Mouse (Mus musculus) lung, embryonic 15.5 days (tissue): ENCODE results near the gene Taok3. TPM values are rescaled to one million over a fixed set of nuclear protein-coding genes. Genes with fewer than 3 reads are reported as not detected.

Experiments
- ATAC-seq: fragments of 200-750 bp; cut with Nextera tagmentation; 2 replicates; pipeline ENCODE4 v1.8.0; 2017; ENCODE audit warnings: moderate number of reproducible peaks, borderline replicate concordance; ENCODE audit not compliant: low FRiP score, low TSS enrichment; ENCODE audit errors: extremely low read depth
- H3K27ac ChIP-seq: fragments of 300-500 bp; sonication (generic); 2 replicates; pipeline ENCODE4 v1.5.1; 2015; ENCODE audit warnings: moderate library complexity, mild to moderate bottlenecking, inconsistent platforms
- H3K27me3 ChIP-seq: fragments of 300-500 bp; sonication (generic); 2 replicates; pipeline ENCODE4 v1.6.1; 2015; ENCODE audit warnings: inconsistent platforms
- H3K36me3 ChIP-seq: fragments of 300-500 bp; sonication (generic); 2 replicates; pipeline ENCODE4 v1.6.1; 2015; ENCODE audit warnings: inconsistent platforms
- H3K4me1 ChIP-seq: fragments of 300-500 bp; sonication (generic); 2 replicates; pipeline ENCODE4 v1.6.1; 2015; ENCODE audit warnings: inconsistent platforms
- H3K4me2 ChIP-seq: fragments of 300-500 bp; sonication (generic); 2 replicates; pipeline ENCODE4 v1.6.1; 2015; ENCODE audit warnings: inconsistent platforms, mild to moderate bottlenecking, moderate library complexity
- H3K4me3 ChIP-seq: fragments of 300-500 bp; sonication (generic); 2 replicates; pipeline ENCODE4 v1.5.1; 2015; ENCODE audit warnings: mild to moderate bottlenecking, inconsistent platforms
- H3K9ac ChIP-seq: fragments of 300-500 bp; sonication (generic); 2 replicates; pipeline ENCODE4 v1.6.1; 2015; ENCODE audit warnings: inconsistent platforms
- H3K9me3 ChIP-seq: fragments of 300-500 bp; sonication (generic); 2 replicates; pipeline ENCODE4 v1.6.1; 2016; ENCODE audit warnings: inconsistent platforms
- WGBS: fragments of 180-500 bp; shearing (Covaris S2); methylation state at CpG from one replicate; pipeline ENCODE4 v1.1.7; 2015; 5-methylcytosine and 5-hydroxymethylcytosine counted together
- polyA plus RNA-seq: library from polyadenylated mRNA; unstranded; fragments of >200 nt; fragmentation: Nextera tagmentation; extraction: Ambion mirVana; gene quantifications from 2 replicates; pipeline ENCODE4 v1.2.1, GENCODE M21; 2015

Taok3 gene
- polyA plus RNA-seq, 1 experiment from 2014 or later, result 27.3 TPM

DNA sequence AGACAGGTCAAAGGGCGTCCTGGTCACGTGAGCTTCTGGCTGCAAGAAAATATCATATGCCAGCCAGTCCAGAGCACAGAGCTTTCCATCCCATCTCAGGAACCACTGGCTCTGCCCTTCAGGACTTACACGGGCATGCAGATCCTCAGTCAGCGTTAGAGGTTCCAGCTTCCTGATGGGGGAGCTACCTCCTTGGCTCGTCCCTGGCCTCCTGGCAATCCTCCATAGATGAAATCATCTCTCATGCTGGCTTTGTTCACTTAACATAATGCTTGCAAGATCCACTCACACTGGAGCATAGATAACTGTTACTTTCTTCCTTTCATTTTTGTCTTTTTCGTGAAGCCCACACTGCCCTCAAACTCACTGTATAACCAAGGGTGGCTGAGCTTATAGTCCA, 72.1 kb downstream of the Taok3 start:
- ATAC-seq, result no peak
- Histone ChIP-seq H3K36me3 (no peaks in the 10 kb centered on the region), H3K4me2 (no peak overlapping the region), H3K4me1 (0 out of 2 replicates have a peak, but pooled peaks cover 2% of the 10 kb centered on the region), H3K9ac (no peak overlapping the region), H3K4me3 (no peak overlapping the region), H3K9me3 (no peaks in the 10 kb centered on the region), H3K27me3 (no peaks in the 10 kb centered on the region), H3K27ac (no peak overlapping the region)
- WGBS, result 78% methylated on average over 6 of the region's 6 CpGs

DNA sequence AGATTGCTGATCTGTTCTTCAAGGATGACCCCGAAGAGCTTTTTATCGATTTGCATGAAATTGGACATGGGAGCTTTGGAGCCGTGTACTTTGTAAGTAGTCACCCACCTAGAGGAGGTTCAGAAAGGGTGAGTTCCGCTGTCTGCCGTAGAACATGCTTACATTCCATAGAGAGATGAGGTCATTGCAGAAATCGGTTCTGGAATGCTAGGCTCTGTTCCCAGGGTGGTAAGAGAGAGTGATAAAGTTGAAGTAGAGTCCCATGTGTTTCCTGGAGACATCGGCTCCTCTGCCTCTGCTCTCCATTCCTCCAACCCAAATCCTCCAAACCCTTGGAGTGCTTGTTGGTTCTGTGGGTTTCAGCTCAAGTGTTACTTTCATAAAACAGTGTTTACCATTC, 73.8 kb downstream of the Taok3 start:
- no peak overlapping the region for H3K27ac ChIP-seq
- no peak overlapping the region for H3K4me2 ChIP-seq
- H3K4me1 ChIP-seq, result 0 out of 2 replicates have a peak, but pooled peaks cover 2% of the 10 kb centered on the region
- no peak for ATAC-seq
- no peaks in the 10 kb centered on the region for H3K27me3 ChIP-seq
- no peak overlapping the region for H3K9ac ChIP-seq
- peaks cover 5% of the 10 kb centered on the region for H3K36me3 ChIP-seq
- no peaks in the 10 kb centered on the region for H3K9me3 ChIP-seq
- 62% methylated on average over 7 of the region's 7 CpGs for WGBS
- no peak overlapping the region for H3K4me3 ChIP-seq

DNA sequence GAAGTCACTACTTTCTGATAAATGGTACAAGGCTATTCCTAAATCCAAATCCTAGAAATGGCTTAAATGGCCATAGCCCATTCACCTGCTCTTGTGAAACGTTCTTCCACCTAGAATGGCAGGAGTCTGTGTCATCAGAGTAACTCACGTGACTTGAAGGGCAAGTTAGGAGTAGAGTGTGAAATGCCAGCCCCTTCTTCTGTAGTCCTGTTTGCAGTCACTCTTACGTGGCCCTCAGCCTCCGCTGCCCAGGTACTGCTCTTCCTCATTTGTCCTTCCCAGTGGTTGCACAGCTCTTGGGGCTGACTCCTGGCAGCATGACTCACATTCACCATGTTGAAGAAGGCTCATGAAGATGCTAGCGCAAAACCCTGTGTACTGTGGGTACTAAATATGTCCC, 74.7 kb downstream of the Taok3 start:
- H3K36me3 ChIP-seq, result peaks cover 5% of the 10 kb centered on the region

DNA sequence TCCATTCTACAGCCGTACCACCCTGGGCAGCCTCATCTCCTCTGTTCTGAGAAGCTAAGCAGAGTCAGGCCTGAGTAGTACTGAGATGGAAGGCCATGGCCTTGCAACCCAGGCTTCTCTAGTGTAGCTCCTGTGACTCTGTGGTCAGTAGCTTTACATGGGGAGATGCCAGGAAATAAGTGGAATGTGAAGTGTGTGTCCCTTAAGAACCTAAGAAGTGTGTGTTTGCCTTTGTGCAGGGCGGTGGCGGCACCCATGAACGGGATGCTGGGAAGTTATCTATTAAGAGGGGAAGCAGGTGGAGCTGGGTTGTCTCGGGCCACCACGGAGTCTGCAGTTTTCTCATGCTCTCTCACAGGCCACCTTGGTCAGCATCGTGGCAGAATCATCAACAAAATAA, 76.6 kb downstream of the Taok3 start:
- WGBS, result 66% methylated on average over 7 of the region's 7 CpGs
- no peak for ATAC-seq
- Histone ChIP-seq H3K36me3 (peaks cover 9% of the 10 kb centered on the region), H3K27me3 (no peaks in the 10 kb centered on the region), H3K9ac (no peak overlapping the region), H3K4me3 (no peak overlapping the region), H3K4me1 (0 out of 2 replicates have a peak, but pooled peaks cover 2% of the 10 kb centered on the region), H3K4me2 (no peak overlapping the region), H3K27ac (no peak overlapping the region), H3K9me3 (no peaks in the 10 kb centered on the region)

More for the DNA sequence above, 74.7 kb downstream of the Taok3 start:
- Histone ChIP-seq H3K4me3 (no peak overlapping the region), H3K9me3 (no peaks in the 10 kb centered on the region), H3K9ac (no peak overlapping the region), H3K4me2 (no peak overlapping the region), H3K27ac (no peak overlapping the region), H3K4me1 (0 out of 2 replicates have a peak, but pooled peaks cover 2% of the 10 kb centered on the region), H3K27me3 (no peaks in the 10 kb centered on the region)
- WGBS, result 85% methylated on average over 5 of the region's 5 CpGs
- no peak for ATAC-seq

DNA sequence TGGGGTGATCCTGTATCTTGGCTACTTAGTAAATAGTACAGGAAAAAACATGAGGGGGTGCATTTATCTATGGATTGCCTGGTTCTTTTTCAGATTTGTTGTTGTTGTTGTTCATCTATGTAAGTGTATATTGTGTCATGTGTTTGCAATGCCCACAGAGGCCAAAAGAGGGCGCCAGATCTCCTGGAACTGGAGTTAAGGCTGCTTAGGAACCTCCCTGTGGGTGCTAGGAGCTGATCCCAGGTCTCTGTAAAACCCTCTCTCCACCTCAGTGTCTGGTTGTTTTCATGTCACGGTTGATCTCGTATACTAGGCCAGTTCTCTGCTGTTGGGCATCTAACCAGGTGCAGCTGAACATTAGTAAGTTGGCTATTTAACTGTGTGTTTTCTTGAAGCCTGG, 78.5 kb downstream of the Taok3 start:
- no peak overlapping the region for H3K4me2 ChIP-seq
- ATAC-seq, result no peak
- 73% methylated on average over 3 of the region's 3 CpGs for WGBS
- no peak overlapping the region for H3K9ac ChIP-seq
- no peak overlapping the region for H3K4me3 ChIP-seq
- no peaks in the 10 kb centered on the region for H3K9me3 ChIP-seq
- H3K36me3 ChIP-seq, result peaks cover 13% of the 10 kb centered on the region
- 0 out of 2 replicates have a peak, but pooled peaks cover 2% of the 10 kb centered on the region for H3K4me1 ChIP-seq
- H3K27me3 ChIP-seq, result no peaks in the 10 kb centered on the region
- no peak overlapping the region for H3K27ac ChIP-seq

DNA sequence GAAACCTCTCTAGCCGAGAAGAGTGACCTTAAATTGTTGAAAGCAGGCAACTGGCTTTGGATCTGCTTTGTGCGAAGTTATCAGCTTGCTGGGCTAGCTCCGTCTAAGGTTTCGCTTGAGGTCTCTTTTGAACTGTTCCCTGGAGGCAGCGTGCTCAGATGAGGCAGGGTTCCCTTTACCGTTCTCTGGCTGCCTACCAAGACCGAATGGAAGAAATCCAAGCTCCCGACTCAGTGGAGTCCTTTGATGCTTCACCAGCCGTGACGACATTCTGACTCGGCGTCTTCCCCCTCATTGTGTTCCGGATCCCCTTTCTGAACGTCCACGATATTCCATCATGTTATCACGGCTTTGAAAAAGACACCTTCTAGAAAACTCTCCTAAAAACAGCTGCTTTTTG, 87.4 kb downstream of the Taok3 start:
- Histone ChIP-seq H3K36me3 (peaks cover 24% of the 10 kb centered on the region; the same call in 1 of the 2 replicates), H3K4me3 (no peak overlapping the region), H3K9ac (no peak overlapping the region), H3K27ac (no peak overlapping the region), H3K4me1 (no peaks in the 10 kb centered on the region), H3K4me2 (no peak overlapping the region), H3K9me3 (no peaks in the 10 kb centered on the region), H3K27me3 (no peaks in the 10 kb centered on the region)
- WGBS, result 74% methylated on average over 16 of the region's 16 CpGs
- ATAC-seq, result no peak

DNA sequence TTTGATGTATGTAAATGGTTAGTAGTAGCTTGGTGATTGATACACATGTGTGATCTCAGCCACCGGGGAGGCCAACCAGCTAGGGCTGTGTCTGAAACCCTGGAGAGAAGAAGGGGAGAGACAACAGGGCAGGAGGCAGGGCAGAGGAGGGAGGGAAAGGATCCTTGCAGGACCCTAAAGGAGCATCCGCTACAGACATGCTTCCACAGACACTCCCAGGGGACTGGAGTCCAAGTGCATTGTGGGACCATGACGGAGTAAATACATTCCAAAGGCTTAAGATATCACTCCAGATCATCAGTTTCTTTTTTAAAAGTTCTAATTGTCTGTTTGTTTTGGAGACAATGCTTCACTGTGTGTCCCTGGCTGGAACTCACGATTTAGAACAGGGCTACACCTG, 94.1 kb downstream of the Taok3 start:
- H3K4me3 ChIP-seq, result no peak overlapping the region
- no peak overlapping the region for H3K27ac ChIP-seq
- ATAC-seq, result no peak
- no peaks in the 10 kb centered on the region for H3K27me3 ChIP-seq
- no peaks in the 10 kb centered on the region for H3K9me3 ChIP-seq
- H3K4me1 ChIP-seq, result no peaks in the 10 kb centered on the region
- no peak overlapping the region for H3K9ac ChIP-seq
- H3K36me3 ChIP-seq, result peaks cover 3% of the 10 kb centered on the region; the same call in 1 of the 2 replicates
- H3K4me2 ChIP-seq, result no peak overlapping the region
- WGBS, result 60% methylated on average over 4 of the region's 4 CpGs

DNA sequence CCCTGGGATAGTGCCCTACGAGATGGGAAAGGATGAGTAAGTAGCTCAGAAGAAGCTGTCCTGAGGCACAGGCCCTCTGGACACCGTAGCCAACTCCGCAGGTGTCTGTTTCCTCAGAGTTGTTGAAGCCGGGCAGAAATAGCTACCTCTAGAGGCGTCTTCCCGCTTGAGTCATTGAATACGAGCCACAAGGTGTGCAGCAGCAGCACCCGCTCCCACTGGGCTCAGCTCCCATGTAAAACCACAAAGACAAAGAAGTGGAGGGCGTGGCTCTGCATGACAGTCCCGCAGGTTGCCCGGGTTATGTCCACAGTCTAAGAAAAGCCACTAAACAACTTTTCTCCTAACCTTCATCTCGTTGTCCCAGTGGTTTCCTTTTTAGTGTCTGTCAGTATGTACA, 111.1 kb downstream of the Taok3 start:
- Histone ChIP-seq H3K9ac (no peak overlapping the region), H3K9me3 (no peaks in the 10 kb centered on the region), H3K27ac (no peak overlapping the region), H3K27me3 (no peaks in the 10 kb centered on the region), H3K4me1 (no peaks in the 10 kb centered on the region), H3K4me2 (no peak overlapping the region), H3K36me3 (peaks cover 5% of the 10 kb centered on the region; the same call in 1 of the 2 replicates), H3K4me3 (no peak overlapping the region)
- ATAC-seq, result no peak
- 58% methylated on average over 12 of the region's 12 CpGs for WGBS

DNA sequence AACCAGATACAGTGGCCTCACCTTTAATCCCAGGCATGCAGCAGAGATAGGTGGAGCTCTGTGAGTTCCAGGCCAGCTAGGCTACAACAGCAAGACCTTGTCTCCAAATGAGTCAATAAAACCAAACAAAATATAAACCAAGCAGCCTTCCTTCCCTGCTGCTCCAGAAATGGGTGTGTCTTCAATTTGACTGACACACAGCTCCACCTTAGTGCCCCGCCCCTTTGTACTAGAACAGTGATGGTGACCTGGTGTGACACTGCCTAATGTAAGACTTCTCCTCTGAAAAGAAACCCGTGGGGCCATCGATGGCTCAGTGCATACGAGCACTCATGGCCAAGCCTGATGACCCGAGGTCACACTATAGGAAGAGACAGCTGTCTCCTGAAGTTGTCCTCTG, 116.6 kb downstream of the Taok3 start:
- no peak overlapping the region for H3K4me2 ChIP-seq
- H3K9me3 ChIP-seq, result no peaks in the 10 kb centered on the region
- H3K4me3 ChIP-seq, result no peak overlapping the region
- 68% methylated on average over 5 of the region's 5 CpGs for WGBS
- no peaks in the 10 kb centered on the region for H3K36me3 ChIP-seq
- H3K9ac ChIP-seq, result no peak overlapping the region
- H3K27ac ChIP-seq, result no peak overlapping the region
- peaks cover 13% of the 10 kb centered on the region; the same call in 1 of the 2 replicates for H3K4me1 ChIP-seq
- H3K27me3 ChIP-seq, result no peaks in the 10 kb centered on the region
- ATAC-seq, result no peak

DNA sequence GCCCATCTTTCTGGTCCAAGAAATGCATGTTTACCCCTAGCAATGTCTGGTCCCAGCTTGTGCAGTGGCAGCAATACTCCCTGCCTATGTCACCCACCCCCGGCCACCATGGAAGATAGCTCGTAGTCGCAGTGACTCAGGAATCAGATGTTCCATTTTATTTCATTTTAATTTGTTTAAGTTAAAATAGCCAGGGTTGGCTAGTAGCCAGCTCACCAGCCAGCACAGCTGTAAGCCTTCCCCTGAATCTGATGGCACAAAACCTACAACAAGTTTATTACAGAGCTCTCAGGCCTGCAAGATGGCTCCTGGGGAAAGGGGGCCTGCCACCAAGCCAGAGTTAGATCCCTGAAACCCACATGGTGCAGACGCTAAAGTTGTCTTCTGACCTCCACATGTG, 119.2 kb downstream of the Taok3 start:
- Histone ChIP-seq H3K27me3 (no peaks in the 10 kb centered on the region), H3K9me3 (no peaks in the 10 kb centered on the region), H3K9ac (no peak overlapping the region), H3K4me1 (peaks cover 17% of the 10 kb centered on the region; the same call in 1 of the 2 replicates), H3K27ac (no peak overlapping the region), H3K4me2 (no peak overlapping the region), H3K4me3 (no peak overlapping the region), H3K36me3 (no peaks in the 10 kb centered on the region)
- 42% methylated on average over 4 of the region's 4 CpGs for WGBS
- ATAC-seq, result no peak

DNA sequence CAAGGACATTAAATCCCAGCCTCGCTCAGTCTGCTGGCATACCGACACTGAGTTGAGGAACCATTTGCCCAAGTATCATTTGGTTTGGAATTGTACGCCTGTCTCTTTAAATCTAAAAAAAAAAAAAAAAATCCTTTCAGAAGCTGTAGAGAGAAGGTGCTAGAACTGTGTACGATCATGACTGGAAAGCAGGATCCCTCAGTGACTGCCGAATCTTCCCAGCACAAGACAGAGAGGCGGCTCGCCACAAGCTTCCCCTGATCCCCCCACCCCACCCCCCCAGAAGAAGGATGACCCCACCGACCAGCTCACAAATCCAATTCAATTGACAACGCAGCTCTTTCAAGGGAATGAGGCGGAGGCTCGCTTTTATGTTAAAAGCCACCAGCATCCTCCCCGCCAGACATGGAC, 120.4 kb downstream of the Taok3 start:
- Histone ChIP-seq H3K9ac (no peak overlapping the region), H3K27ac (peak overlapping the region; percentile 15; the same call in 1 of the 2 replicates), H3K4me1 (peaks cover 17% of the 10 kb centered on the region; the same call in 1 of the 2 replicates), H3K9me3 (no peaks in the 10 kb centered on the region), H3K27me3 (no peaks in the 10 kb centered on the region), H3K36me3 (no peaks in the 10 kb centered on the region), H3K4me2 (peak overlapping the region; percentile 60), H3K4me3 (peak overlapping the region; percentile 39)
- 9% methylated on average over 12 of the region's 12 CpGs for WGBS
- peak; percentile 39; the same call in 1 of the 2 replicates for ATAC-seq

DNA sequence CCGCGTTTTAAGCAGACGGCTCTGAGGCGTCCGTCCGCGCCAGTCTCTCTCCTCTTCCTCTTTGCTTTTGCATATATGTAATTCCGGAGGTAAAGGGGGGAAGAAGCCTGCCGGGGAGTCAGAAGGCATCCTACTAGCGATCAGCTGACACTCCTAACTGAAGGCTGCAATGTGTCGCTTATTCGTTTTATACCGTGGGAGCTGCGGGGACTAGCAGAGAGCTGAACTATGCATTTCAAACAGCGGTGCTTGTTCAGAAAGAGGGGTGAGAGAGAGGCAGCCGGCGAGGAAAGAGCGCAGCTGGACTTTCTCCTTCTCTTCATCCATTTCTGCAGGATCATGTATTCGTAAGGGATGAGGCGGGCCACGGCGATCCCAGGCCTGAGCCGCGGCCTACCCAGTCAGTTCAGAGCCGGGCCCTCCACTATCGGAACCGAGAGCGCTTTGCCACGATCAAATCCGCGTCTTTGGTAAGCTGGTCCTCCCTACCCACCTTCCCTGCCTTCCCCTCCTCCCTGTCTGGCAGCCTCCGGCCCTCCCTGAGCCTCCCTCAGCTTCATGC, 120.9 kb downstream of the Taok3 start:
- Histone ChIP-seq H3K36me3 (no peaks in the 10 kb centered on the region), H3K4me3 (peak overlapping the region; percentile 39), H3K9ac (0 out of 2 replicates have a peak overlapping the region, but pooled peaks have one; percentile 14), H3K4me1 (peaks cover 17% of the 10 kb centered on the region; the same call in 1 of the 2 replicates), H3K9me3 (no peaks in the 10 kb centered on the region), H3K4me2 (peak overlapping the region; percentile 60), H3K27me3 (no peaks in the 10 kb centered on the region), H3K27ac (peak overlapping the region; percentile 15)
- WGBS, result 5% methylated on average over 32 of the region's 32 CpGs
- ATAC-seq, result no peak; the same call in 1 of the 2 replicates
